Mouse (Mus musculus) cortical plate, adult 2 months (tissue): ENCODE results near the gene Hpse2.

Experiments
- CTCF ChIP-seq: fragments of 200-500 bp; IDR thresholded peaks from 2 replicates; pipeline ENCODE4 v1.5.1; 2011; ENCODE audit warnings: mild to moderate bottlenecking, control low read depth, low read length; ENCODE audit not compliant: insufficient read depth; ENCODE audit errors: extremely low read depth
- POLR2A ChIP-seq: fragments of 200-500 bp; IDR thresholded peaks from 2 replicates; pipeline ENCODE4 v1.6.1; 2011; ENCODE audit warnings: mild to moderate bottlenecking, low read length, control low read depth; ENCODE audit not compliant: insufficient read depth; ENCODE audit errors: extremely low read depth

DNA sequence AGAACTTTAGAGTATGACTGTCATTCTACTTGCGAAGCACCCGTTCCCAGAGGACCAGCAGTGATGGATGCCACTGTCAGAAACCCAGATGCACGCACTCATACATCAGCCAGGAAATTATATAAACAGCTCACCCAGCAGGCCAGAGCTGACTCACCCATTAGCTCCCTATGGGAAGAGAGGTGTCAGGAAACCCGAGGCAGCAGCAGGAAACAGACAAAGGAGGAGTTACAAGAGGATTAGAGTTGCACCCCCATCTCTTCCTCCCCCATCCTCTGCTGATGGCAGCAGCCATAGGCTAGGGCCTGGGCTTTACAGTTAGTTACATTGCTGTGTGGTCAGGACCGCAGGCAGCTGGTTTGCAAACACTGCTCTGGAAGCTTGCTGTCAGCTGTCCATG is 599.8 kb downstream of the Hpse2 start:
- TF ChIP-seq POLR2A (no peak), CTCF (no peak)
